Mouse (Mus musculus): ENCODE results near the gene Ahctf1. TPM values are rescaled to one million over a fixed set of nuclear protein-coding genes. Genes with fewer than 3 reads are reported as not detected.
A peak's percentile ranks its signal among the peaks of the same experiment; 100 is the strongest.

The Ahctf1 gene
- polyA plus RNA-seq (2012; rRNA removed): 5.3 and 6.9 TPM in 2 replicates

DNA sequence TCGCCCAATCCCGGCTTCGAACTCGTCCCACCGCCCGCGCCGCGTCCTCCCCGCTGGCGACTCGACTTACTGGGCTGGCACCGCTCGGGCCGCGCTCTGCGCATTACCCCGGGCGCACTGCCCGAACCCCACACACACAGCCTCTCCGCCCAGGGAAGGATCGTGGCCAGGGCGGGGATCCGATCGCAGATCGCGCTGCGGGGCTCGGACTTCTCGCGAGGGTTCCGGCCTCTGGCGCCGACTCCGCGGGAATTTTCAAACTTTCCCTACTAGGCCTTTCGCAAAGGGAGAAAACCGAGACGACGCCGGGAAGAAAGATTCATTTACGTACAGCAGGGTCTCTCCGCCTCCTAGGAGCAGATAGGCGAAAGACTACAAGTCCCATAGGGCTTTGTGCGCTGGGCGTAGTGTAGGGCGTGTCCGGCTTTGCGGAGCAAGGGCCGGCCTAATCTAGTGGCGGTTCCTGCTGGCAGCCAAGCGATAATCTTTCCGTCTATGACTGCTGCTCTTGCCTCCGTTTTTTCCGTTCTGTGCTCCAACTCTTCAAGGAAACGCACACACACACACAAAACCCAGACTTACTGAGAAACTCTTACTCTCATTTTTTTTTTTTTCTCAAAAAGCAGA is at the start of gene Ahctf1:
TSS of gene Ahctf1 (minus strand) at position 168 of the 627 bp plus-strand sequence.
- H3K4me3 ChIP-seq (replicated peaks; ENCODE audit: extremely low read depth, low read depth, low read length): peak within 1 kb of the TSS; percentile 65
- under 1% methylated on average over 56 of the region's 56 CpGs for WGBS
- peak; percentile 98 for DNase-seq
- H3K4me1 ChIP-seq (ENCODE audit: control insufficient read depth, insufficient read depth, low read length): peaks cover 9% of the 10 kb centered on the region; the same call in 1 of the 2 replicates
- peak; percentile 95 for TF ChIP-seq POLR2A (IDR thresholded peaks at IDR 0.05; ENCODE audit: borderline replicate concordance, extremely low read depth, low read depth, low read length)
- 0 out of 2 replicates have a peak, but pooled peaks have one; percentile 5 for TF ChIP-seq CTCF (IDR thresholded peaks at IDR 0.05; ENCODE audit: insufficient read depth, low read length)

DNA sequence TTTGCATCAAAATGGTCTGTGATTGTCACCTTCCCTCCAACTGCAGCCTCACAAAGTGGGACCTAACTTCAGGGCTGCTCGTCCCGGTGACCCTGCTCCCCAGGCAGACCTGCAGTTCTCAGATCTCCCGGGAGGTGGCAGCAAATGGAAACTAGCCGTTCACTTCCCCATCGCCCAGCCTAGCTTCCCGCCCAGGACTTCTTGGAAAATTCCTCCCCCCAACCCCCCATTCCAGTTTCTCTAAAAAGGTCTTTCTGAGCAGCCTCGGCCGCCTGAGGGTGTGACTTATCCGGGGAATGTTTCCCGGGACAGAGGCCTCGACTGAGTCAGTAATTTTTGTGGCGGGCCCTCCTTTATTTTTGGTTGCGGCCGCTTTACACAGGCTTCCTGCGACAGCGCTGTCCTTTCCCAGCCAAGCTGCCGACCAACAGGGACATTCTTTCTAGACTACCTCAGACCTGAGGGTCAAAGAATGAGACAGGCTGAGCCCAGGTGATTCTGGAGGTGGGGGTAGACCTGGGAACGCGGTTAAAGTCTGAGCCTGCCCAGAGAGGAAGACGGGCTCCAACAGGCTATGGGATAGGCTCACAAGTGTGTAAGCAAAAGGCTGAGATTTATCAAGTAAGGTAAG is 44.4 kb upstream of the Ahctf1 start:
- WGBS: 2% methylated on average over 20 of the region's 20 CpGs
- Histone ChIP-seq H3K4me3 (replicated peaks; ENCODE audit: extremely low read depth, low read depth, low read length) (peak overlapping the region; percentile 72), H3K4me1 (ENCODE audit: control insufficient read depth, insufficient read depth, low read length) (peaks cover 7% of the 10 kb centered on the region)
- TF ChIP-seq CTCF (IDR thresholded peaks at IDR 0.05; ENCODE audit: insufficient read depth, low read length) (peak; percentile 87), POLR2A (IDR thresholded peaks at IDR 0.05; ENCODE audit: borderline replicate concordance, extremely low read depth, low read depth, low read length) (no peak)
- peak; percentile 93 for DNase-seq

DNA sequence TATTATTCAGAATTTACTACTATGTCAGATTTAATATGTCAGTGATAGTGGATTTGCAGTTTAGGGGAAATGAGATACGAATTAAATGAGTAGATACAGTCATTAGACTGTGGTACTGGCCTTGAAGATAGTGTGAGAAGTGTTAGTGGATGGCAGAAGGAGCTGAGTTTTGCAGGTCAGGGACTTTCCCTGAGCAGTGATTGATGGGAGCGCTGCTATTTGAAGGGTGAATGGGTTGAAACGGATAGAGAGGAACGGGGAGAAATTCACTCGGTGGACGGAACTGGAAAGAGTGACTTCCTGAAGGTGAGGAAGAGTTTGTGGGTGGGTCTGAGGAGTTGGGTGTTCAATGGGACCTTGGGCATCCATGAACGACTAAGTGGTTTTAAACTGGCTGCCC is 43.7 kb upstream of the Ahctf1 start:
- DNase-seq: no peak
- H3K4me3 ChIP-seq (replicated peaks; ENCODE audit: extremely low read depth, low read depth, low read length): no peak overlapping the region
- TF ChIP-seq POLR2A (IDR thresholded peaks at IDR 0.05; ENCODE audit: borderline replicate concordance, extremely low read depth, low read depth, low read length): no peak
- TF ChIP-seq CTCF (IDR thresholded peaks at IDR 0.05; ENCODE audit: insufficient read depth, low read length): no peak
- H3K4me1 ChIP-seq (ENCODE audit: control insufficient read depth, insufficient read depth, low read length): peaks cover 11% of the 10 kb centered on the region
- 32% methylated on average over 7 of the region's 7 CpGs for WGBS

DNA sequence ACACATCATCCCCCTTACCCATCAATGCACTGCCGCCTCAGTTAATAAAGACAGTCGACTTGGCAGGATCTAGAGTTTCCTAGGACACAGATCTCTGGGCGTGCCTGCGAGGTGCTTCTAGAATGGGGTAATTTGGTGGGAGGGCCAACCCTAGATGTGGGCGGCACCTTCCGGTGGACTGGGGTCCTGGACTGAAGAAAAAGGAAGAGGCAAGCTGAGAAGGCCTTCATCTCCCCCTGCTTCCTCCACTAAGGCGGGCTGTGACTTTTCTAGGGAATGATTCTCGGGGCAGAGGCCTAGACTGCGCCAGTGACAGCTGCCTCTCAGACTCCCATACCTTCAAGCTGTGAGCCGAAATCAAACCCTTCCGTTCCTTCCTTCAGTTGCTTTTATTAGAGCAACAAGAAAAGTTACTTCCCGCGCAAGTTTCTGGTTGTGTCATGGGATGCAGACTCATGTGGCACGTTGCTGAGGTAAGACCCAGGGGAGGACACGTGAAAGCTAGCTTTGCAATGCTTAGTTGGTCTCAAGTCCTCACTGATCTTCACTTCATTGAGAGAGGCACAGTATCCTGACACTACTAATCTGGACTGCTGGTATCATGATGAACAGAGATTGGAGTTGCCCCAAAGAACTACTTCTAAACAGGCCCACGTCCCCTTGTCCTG is 42.5 kb upstream of the Ahctf1 start:
- TF ChIP-seq POLR2A (IDR thresholded peaks at IDR 0.05; ENCODE audit: borderline replicate concordance, extremely low read depth, low read depth, low read length) (no peak), CTCF (IDR thresholded peaks at IDR 0.05; ENCODE audit: insufficient read depth, low read length) (no peak)
- 91% methylated on average over 16 of the region's 16 CpGs for WGBS
- DNase-seq: no peak
- H3K4me1 ChIP-seq (ENCODE audit: control insufficient read depth, insufficient read depth, low read length): peaks cover 11% of the 10 kb centered on the region
- H3K4me3 ChIP-seq (replicated peaks; ENCODE audit: extremely low read depth, low read depth, low read length): no peak overlapping the region

DNA sequence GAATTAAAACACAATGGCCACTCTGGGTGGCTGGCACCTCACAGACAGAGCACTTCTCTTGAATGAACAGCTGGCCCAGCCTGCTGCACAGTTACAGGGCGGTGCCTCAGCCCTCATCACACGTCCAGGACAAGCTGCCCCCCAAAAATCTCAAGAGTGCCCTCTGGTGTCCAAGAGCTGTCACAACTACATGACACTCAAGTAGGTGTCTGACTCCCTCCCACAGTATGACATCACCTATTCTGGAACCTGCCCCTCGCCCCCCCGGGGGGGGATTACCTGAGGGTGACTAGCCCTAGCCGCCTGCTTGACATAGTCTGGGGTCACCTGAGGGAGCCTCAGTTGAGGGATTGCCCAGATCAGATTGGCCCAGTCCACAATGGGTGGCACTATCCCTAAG is 41.4 kb upstream of the Ahctf1 start:
- H3K4me3 ChIP-seq (replicated peaks; ENCODE audit: extremely low read depth, low read depth, low read length): no peak overlapping the region
- no peak for TF ChIP-seq POLR2A (IDR thresholded peaks at IDR 0.05; ENCODE audit: borderline replicate concordance, extremely low read depth, low read depth, low read length)
- peak; percentile 59 for TF ChIP-seq CTCF (IDR thresholded peaks at IDR 0.05; ENCODE audit: insufficient read depth, low read length)
- peaks cover 11% of the 10 kb centered on the region for H3K4me1 ChIP-seq (ENCODE audit: control insufficient read depth, insufficient read depth, low read length)
- WGBS: 23% methylated on average over 5 of the region's 5 CpGs
- peak; percentile 66 for DNase-seq

DNA sequence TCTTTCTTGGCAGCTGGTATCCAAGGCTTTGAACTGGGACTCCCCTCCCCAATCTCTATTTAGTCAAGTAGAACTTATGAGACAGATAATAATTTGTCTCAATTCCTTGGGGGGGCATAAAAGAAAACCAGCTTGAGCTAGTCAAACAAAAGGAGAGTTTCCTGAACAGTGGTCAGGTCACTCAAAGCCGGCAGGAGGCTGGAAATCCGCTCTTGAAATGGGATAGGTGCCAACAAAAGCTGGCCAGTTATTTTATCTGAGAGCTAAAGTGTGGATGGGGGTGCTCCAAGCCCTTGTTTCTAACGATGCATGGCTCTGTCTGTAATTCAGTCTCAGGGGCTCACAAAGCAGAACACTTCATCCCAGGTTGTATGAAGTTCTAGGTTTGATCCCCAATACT is 40.5 kb upstream of the Ahctf1 start:
- no peak for DNase-seq
- WGBS: 19% methylated on average over 3 of the region's 3 CpGs
- H3K4me1 ChIP-seq (ENCODE audit: control insufficient read depth, insufficient read depth, low read length): peaks cover 11% of the 10 kb centered on the region
- TF ChIP-seq CTCF (IDR thresholded peaks at IDR 0.05; ENCODE audit: insufficient read depth, low read length) (no peak), POLR2A (IDR thresholded peaks at IDR 0.05; ENCODE audit: borderline replicate concordance, extremely low read depth, low read depth, low read length) (no peak)
- H3K4me3 ChIP-seq (replicated peaks; ENCODE audit: extremely low read depth, low read depth, low read length): no peak overlapping the region

DNA sequence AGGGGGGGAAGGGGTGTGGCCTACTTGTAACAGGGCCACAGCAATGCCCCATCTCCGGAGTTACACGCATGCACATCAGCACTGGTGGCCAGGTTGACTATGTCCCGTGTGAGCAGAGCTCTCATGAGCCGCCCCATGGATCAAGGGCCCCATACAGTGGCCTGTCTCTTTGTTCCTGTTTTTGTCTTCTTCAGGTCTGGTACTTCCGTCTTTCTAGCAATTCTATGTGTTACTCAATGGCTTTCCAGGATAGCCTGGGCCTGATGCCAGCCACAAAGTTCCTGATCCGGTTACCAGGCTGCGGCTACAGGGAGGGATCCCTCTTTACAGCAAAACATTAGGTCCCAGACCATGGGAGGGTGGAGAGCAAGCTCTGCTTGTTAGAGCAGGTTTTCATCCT is 39.1 kb upstream of the Ahctf1 start:
- peaks cover 7% of the 10 kb centered on the region for H3K4me1 ChIP-seq (ENCODE audit: control insufficient read depth, insufficient read depth, low read length)
- no peak for TF ChIP-seq POLR2A (IDR thresholded peaks at IDR 0.05; ENCODE audit: borderline replicate concordance, extremely low read depth, low read depth, low read length)
- H3K4me3 ChIP-seq (replicated peaks; ENCODE audit: extremely low read depth, low read depth, low read length): no peak overlapping the region
- 33% methylated on average over 7 of the region's 7 CpGs for WGBS
- peak; percentile 38 for DNase-seq

DNA sequence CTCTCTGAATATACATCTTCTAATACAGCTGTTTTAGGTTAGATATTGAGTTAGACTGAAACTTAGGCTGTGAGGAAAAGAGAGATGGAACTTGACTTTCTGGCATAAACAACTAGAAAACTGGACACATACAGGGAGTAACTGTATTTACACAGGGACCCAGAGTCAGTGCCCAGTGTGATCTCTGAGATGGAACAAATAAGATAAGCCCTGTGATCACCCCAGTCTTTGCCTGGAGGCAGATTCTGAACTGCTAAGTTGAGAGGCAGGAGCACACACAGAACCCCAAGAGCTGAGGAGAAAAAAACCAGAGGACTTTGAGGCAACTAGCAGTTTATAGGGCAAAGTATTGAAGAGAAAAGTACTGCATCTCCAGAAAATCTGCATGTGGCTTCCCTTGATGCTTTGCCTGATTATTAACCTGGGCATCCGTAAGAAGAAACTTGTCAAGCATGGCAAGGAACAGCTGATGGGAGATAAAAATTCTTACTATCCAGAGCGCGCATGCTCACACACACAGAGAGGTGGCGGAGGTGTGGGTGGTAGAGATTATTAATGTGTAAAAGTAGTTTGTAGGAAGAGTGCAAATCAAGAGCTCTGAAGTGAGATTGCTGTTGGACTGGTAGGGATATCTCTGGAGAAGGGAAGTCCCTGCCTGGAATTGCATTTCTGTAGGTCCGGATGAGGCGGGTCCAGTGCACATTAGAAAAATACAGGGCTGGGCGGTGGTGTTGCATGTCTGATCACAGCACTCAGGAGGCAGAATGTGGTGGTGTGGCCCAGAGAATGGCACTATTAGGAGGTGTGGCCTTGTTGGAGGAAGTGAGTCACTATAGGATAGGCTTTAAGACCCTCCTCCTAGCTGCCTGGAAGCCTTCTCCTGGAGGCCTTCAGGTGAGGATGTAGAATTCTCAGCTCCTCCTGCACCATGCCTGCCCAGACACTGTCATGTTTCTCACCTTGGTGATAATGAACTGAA is 33.2 kb upstream of the Ahctf1 start:
- TF ChIP-seq POLR2A (IDR thresholded peaks at IDR 0.05; ENCODE audit: borderline replicate concordance, extremely low read depth, low read depth, low read length): no peak
- H3K4me1 ChIP-seq (ENCODE audit: control insufficient read depth, insufficient read depth, low read length): no peaks in the 10 kb centered on the region
- WGBS: 90% methylated on average over 7 of the region's 7 CpGs
- no peak for DNase-seq
- no peak overlapping the region for H3K4me3 ChIP-seq (replicated peaks; ENCODE audit: extremely low read depth, low read depth, low read length)

Data from lung, adult 2 months (tissue).